Mouse (Mus musculus) adrenal gland, adult (tissue): ENCODE results near the gene Gm853.

ENCODE experiments used
- DNase-seq, 2 experiments: peaks; one replicate each; pipeline ENCODE4 v3.0.0; 2022 to 2023; ENCODE audit warnings: low spot score in 1 of 2; ENCODE audit not compliant: inconsistent age in 2 of 2

The Gm853 gene

DNA sequence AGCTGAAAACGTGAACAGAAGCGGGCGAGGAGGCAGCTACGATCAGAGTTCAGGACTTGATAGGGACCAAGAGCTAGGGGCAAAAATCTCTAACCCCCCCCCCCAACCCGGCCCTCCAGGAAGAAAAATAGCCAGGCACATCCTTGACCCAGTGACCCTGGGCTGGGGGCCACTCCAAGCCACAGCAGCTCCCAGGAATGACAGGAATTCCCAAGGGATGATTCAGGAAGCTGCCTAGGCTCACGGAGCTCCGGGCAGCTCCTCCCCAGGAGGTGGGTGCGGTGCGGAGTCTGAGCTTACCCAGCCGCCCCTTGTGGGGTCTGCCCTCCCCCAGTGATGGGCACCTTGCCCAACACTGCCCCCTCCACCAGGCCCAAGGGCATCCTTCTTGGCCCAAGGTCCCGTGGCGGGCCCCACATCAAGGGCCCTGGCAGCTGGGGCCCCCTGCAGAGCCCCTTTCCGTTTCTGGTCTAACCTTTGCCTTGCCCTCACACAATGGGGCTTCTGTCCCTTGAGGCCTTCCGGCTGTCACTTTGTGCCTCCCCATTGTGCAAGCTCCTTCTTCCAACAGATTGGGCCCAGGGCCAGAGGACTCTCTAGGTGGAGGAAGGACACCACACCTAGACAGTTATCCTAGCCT, 47.0 kb downstream of the Gm853 start, which contains the start of gene Tinagl1:
Gene Tinagl1, minus strand, starts transcription at position 51 of the 640 bp plus-strand sequence.
- DNase-seq = peak; percentile 74 to 85

DNA sequence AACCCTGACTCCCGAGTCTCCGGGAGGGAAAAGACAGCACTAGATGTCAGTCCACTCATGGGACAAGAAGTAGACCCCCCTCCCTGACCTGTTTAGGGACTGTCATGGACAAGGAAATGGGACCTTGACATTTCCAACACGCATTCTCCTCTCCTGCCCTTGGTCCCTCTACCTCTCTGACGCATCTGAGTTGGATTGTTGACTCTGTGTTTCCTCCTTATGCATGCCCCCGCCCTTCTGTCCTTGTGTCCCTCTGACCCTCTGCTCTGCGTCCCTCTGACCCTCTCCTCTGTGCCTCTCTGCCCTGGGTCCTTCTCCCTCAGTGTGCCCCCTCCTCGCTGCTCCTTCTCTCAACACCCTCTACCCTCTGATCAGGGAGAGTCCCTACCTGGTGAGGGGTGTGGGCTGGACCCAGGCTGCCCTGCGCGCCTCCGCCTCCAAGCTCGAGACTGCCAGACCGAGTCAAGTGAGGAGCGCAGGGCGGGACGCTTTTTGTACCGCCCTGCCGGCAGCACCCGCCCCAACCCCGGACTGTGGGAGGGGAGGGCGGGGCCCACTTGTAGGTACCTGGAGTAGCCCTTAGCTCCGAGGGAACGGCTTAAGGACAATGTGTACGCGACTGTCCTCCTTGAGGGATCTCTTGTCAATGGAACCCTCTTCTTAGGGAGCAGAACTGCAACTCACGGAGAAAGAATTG, 47.7 kb downstream of the Gm853 start:
- peak; percentile 85 to 94 for DNase-seq

DNA sequence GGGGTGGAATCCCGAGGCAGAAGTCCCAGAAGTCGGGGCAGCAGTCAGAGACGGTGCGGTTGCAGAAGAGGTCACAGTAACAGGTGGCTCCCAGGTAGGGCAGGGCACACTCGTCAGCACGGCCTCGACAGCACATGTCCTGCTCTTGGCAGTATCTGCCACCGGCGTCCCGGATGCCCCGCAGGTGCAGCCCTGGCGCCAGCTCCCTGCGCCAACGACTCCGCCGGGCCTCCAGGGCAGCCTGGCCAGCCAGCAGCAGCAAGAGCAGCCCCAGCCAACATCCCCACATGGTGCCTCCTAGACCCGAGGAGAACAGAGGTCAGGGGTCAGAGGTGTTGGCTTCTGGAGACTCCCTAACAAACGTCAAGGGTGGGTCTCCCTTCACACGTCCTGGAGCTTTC, 48.3 kb downstream of the Gm853 start:
- peak in 1 of 2 experiments; percentile 61 for DNase-seq

DNA sequence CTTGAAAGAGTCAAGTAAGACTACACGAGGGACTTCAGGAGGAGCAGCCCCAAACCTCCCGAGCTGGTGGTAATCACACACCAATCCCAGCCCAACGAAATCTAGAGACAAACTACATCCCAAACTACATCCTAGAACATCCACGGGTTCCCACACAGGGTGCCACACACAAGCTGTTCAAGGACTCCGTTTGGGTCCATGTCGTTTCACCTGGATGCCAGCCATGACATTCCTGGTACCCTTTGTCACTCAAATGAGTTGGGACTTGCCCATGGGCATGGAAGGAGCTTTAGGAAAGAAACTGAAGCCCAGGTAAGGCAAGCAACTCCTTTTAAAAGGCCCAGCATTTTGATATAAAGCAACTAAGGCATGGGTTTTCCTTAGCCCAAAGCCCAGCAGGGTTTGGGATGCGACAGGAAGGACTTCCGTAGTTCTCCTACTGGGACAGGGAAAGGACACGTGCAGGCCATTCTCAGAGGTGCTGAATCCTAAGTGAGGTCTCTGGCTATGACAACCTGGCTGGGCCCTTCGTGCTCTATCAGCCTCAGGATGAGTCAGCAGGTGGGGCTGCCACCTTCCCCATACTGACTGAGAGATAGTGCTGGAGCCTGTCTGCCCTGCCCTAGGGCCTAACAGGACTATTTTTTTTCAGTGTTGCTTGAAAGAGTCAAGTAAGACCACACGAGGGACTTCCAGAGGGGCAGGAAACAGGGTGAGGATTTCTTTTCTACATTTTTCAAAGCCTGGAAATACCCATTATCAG, 49.0 kb downstream of the Gm853 start:
- DNase-seq = peak; percentile 46 to 72

DNA sequence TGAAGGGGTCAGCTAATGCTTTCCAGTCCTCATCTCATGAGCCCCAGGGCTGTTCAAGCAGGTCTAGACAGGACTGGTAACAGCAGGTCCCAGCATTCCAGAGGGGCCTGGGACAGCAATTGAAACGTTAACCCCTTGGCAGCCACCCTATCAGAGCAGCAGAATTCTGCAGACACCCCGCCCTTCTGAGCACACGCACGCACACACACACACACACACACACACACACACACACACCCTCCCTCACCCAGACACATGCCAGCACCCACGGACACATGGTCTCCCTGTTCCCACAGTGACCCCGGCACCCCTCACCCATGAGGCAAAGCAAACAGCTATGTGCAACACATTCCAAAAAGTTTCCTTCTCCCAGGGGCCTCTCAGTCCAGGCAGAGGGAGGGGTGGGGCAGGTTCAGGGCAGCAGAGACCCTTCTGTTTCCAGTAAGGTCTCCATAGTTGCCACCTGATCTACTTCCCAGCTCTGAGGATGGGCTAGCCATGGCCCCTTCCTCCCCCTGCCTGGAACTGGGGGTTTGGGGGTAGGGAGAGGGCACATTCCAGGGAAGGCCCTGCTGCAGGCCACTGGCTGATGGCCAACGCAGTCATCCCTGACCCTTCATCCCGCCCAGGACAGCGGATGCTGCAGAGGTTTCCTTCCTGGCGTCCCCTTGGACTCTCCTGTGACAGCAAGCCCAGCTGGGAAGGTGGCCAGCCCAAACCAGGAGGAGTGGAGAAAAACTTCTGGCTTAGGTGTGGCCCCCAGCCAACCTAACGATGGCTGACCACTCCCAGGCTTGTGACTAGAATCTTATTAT, 50.0 kb downstream of the Gm853 start:
- peak; percentile 84 to 89 for DNase-seq

DNA sequence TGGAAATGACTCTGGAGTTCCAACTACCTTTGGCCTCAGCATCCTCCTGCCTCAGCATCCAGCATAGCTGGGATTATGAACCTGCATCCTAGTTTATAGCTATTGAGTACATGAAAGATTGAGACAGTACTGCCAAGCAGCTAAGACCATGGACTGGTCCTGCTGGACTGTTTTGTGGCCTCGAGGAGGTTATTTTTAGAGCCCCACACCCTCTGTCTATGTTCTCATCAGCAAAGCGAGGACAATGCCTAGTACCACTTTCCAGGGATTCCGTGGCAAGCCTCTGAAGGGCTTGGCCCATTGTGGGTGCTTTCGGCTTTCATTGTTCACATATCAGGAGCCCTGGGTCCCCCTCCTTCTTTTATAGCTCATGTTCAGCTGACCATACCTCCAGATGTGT, 51.8 kb downstream of the Gm853 start:
- peak in 1 of 2 experiments; percentile 63 for DNase-seq

DNA sequence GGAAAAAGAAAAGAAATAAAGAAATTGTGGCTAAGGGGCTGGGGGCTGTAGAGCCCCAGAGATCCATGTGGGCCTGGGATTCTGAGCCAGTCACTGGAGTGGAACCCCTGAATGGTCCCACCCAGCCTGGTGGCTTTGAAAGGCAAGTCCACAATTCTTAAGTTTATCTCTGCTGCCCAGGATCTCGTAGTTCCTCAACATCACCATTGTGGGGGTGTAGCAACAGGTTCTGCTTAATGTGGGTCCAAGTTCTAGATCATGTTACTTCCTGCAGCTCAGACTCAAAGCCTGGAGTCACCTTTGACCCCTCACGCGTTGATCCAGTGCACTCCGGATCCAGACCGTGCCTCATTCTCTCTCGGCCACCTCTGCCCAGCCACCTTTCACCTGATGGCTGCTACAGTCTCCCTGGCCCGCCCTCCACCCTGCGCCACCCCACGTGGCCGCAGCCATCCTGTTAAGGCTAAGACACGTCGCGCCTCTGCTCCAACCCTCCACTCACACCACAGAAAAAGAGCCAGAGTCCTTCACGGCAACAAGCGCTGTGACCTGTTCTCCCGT, 52.7 kb downstream of the Gm853 start:
- peak; percentile 31 to 56 for DNase-seq

DNA sequence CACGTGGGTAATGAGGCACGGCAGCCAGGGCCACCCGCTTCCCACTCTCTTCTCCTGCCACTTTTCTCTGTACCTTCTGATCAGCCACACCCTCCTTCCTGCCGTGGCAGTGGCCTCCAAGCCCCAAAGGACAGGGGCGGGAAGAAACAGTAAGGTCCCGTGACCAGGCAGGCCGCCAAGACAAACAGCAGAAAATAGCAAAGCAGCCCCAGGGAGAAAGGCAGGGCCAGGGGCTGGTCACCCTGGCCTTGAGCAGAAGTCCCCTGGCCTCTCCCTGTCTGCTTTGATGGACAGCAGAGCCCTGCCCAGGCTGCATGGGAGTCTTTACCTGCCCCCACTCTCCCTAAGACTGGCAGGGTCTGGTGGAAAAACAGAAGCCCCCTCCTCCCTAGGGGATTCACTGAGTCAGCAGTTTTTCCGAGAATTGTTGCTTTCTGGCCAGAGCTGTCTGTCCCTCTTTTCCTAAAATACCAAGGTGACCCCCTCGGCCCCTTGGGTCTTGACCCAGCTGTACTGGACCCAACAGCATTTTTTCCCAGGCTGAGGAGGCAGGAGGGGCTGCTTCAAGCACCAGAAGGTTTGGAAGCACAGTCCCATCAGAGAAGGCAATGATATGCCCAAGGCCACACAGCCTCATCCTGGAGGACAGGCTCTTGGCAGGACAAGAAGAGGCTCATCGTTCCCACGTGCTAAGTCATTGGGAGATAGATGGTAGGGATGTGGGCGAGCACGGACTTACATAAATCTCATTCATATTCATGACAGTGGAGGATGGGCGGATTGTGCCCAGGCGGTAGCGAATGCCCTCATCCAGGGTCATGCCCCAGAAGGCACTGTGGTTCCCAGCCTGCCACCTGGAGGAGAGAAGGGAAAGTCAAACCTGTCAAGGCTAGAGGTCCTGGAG, 53.7 kb downstream of the Gm853 start:
- DNase-seq = peak; percentile 94 to 97

DNA sequence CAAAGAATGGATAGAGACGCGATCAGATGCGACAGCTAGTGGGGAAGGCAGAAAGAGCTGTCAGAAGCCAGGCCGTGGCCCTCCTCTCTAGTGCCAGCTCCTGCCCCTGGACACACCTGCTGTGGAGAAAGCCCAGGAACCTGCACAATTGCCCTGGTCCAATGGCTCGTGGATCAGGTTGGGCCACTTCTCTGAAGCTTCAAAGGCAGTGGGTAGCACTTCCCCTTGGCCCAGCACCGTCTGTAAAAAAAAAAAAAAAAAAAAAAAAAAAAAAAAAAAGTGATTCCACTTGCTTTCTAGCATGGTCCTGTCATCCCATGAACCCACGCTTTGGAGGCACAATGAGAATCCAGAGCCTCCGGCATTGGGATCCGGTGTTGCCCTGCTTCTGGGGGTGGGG, 54.4 kb downstream of the Gm853 start:
- peak in 1 of 2 experiments; percentile 39 for DNase-seq

DNA sequence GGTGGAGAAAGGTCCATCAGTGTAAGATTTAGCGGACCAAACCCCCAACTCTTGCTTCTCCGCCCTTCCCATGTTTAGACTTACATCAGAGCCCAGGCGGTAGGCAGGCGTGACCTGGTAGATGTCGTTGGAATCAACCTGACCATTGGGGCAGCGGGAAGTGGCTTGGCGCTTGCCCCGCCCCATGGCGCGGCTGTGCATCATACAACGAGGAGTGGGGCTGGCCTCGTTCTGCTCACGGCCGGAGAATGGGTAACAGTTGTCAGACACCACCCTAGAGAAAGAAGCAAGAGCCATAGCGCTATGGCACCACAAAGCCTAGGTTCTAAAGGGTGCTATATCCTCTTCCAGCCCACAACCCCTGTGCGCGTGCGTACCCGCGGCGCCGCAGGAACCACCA, 54.9 kb downstream of the Gm853 start:
- peak; percentile 40 to 62 for DNase-seq

DNA sequence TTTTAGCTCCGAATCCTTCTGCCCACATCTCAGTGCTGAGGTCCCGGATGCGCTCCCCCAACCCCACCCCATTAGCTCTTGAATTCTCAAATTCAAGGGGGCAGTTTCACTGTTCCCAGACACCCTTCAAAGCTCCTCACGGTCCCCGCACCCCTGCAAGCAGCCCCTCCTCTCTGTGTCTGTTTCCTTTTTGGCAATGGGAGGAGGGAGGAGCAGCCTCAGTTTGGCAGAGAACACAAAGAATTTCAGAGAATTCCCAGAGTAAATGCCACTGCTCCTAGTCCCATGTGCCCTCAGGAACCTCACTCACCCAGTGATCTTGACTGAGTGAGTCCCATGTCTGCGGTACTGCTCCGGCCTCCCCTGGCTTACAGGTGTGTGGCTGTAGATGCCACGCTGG, 55.6 kb downstream of the Gm853 start:
- DNase-seq = peak; percentile 50 to 80

DNA sequence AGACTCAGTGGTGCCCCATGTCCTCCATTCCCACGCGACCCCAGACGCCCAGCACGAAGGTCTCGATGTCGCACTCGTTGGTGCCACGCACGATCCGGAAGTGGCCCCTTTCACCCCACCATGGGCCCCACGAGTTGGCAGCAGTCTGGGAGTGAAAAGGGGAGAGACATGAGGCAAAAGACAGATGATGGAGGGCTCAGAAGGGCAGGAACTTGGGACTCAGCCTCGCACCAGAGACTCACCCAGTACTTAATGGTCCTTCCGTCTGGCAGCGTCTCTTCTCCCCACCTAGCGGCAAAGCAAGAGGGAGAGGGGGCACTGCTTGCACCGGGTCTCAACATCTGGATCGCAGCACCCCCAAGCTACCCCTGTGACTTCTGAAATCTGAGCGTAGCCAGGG, 56.1 kb downstream of the Gm853 start:
- DNase-seq = no peak

DNA sequence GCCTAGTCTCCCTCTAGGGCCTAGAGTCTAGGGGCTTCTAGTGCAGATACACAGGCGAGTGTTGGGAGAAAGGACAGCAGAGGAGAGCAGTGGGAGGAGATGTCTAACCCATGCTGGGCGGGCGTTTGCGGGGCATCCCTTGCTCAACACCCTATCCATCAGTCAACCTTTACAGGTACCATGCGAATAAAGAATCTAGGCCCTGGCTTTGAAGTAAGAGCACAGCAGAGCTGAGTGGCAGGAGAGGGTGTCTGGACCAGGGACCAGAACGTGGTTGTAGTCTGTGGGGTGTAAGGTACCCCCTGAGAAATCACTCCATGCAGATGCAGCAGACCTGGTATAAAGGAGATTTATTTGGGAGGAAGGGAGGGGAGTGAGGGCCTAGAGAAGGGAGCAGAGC, 58.1 kb downstream of the Gm853 start:
- no peak for DNase-seq

DNA sequence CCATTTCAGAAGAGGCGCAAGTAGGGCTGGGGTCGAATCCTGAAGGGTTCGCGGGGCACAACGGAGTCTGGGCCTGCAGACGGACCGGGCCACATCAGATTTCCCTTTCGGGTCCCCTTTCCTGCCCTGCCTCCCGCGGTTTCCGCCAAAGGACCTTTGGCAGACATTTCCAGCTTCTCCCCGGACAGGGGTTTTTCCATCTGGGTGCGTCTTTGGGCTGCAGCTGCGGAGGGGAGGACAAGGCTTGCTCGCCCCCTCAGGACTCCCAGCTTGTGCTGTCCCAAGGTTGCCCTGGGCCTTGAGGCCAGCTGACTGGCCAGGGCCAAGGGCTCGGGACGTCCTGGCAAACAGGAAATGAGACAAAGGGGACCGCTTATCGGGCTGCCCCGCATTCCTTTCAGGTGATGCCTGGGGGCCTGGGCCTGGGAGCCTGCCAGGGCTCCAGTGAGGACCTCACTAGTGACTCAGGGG, 58.8 kb downstream of the Gm853 start:
- DNase-seq = peak; percentile 85 to 90

DNA sequence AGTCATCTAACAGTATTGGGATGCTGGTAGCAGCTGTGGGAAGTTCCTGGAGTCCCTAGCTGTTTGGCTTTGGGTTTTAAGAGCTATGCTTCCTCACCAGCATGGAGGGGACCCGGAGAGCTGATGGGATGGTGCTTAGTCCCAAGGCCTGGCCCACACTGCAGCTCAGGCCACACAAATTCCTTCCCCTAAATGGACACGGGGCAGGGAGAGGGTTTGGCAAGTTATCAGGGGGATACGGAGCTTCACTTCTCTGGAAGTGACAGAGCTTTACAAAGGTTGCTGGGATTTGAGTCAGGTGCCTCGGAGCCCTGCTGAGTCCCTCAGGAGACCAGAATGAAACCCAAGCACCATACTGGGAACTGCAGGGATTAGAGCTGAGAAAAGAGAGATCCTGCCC, 60.9 kb downstream of the Gm853 start:
- peak in 1 of 2 experiments; percentile 25 for DNase-seq
